Mouse (Mus musculus) embryonic facial prominence, embryonic 12.5 days (tissue): ENCODE results near the gene Cyb561d2. TPM values are rescaled to one million over a fixed set of nuclear protein-coding genes. Genes with fewer than 3 reads are reported as not detected.
A peak's percentile ranks its signal among the peaks of the same experiment; 100 is the strongest.

ENCODE experiments used
- ATAC-seq: fragments of 200-750 bp; cut with Nextera tagmentation; 2 replicates; pipeline ENCODE4 v1.8.0; 2017; ENCODE audit not compliant: insufficient number of reproducible peaks, insufficient read depth, low FRiP score, low TSS enrichment
- H3K27ac ChIP-seq: fragments of 300-500 bp; sonication (generic); 2 replicates; pipeline ENCODE4 v1.5.1; 2016; ENCODE audit warnings: mild to moderate bottlenecking
- H3K27me3 ChIP-seq: fragments of 300-500 bp; sonication (generic); 2 replicates; pipeline ENCODE4 v1.6.1; 2016; ENCODE audit warnings: mild to moderate bottlenecking, moderate library complexity
- H3K36me3 ChIP-seq: fragments of 300-500 bp; sonication (generic); 2 replicates; pipeline ENCODE4 v1.6.1; 2016; ENCODE audit warnings: mild to moderate bottlenecking
- H3K4me1 ChIP-seq: fragments of 300-500 bp; sonication (generic); 2 replicates; pipeline ENCODE4 v1.6.1; 2016
- H3K4me2 ChIP-seq: fragments of 300-500 bp; sonication (generic); replicated peaks from 2 replicates; pipeline ENCODE4 v1.6.1; 2016; ENCODE audit warnings: mild to moderate bottlenecking, moderate library complexity
- H3K4me3 ChIP-seq: fragments of 300-500 bp; sonication (generic); 2 replicates; pipeline ENCODE4 v1.5.1; 2016; ENCODE audit warnings: mild to moderate bottlenecking
- H3K9ac ChIP-seq: fragments of 300-500 bp; sonication (generic); 2 replicates; pipeline ENCODE4 v1.6.1; 2016; ENCODE audit warnings: mild to moderate bottlenecking, moderate library complexity
- H3K9me3 ChIP-seq: fragments of 300-500 bp; sonication (generic); 2 replicates; pipeline ENCODE4 v1.6.1; 2016; ENCODE audit warnings: mild to moderate bottlenecking, moderate library complexity
- WGBS: fragments of 180-500 bp; shearing (Covaris S2); methylation state at CpG from one replicate; pipeline ENCODE4 v1.1.7; 2016; 5-methylcytosine and 5-hydroxymethylcytosine counted together
- polyA plus RNA-seq: library from polyadenylated mRNA; unstranded; fragments of >200 nt; fragmentation: Nextera tagmentation; extraction: Ambion mirVana; gene quantifications from 2 replicates; pipeline ENCODE4 v1.2.1, GENCODE M21; 2016

The Cyb561d2 gene
- polyA plus RNA-seq: 17.2 and 17.7 TPM in 2 replicates

GRCm38 (mm10) chr9:107541474-107542351 lies at the start of gene Cyb561d2, which contains the start of gene Nprl2:
TSS of gene Cyb561d2 (minus strand) at chr9:107542193.
TSS of gene Nprl2 (plus strand) at chr9:107542226.
- Histone ChIP-seq H3K4me1 (peaks cover 25% of the 10 kb centered on the region), H3K27ac (0 out of 2 replicates have a peak within 1 kb of the TSS, but pooled peaks have one; percentile 52), H3K36me3 (peaks cover 48% of the 10 kb centered on the region), H3K9me3 (no peaks in the 10 kb centered on the region), H3K4me2 (peak within 1 kb of the TSS; percentile 80), H3K9ac (peak within 1 kb of the TSS; percentile 58), H3K4me3 (peak within 1 kb of the TSS; percentile 50), H3K27me3 (no peaks in the 10 kb centered on the region)
- WGBS: 2% methylated on average over 46 of the region's 46 CpGs
- peak; percentile 74 for ATAC-seq

GRCm38 (mm10) chr9:107590773-107591060 lies 48.7 kb upstream of the Cyb561d2 start:
- ATAC-seq: no peak
- Histone ChIP-seq H3K9me3 (no peaks in the 10 kb centered on the region), H3K27ac (no peak overlapping the region), H3K4me3 (no peak overlapping the region), H3K9ac (no peak overlapping the region), H3K4me1 (peaks cover 12% of the 10 kb centered on the region), H3K27me3 (no peaks in the 10 kb centered on the region), H3K36me3 (peaks cover 56% of the 10 kb centered on the region), H3K4me2 (no peak overlapping the region)
- WGBS: 94% methylated on average over 6 of the region's 6 CpGs

- Histone ChIP-seq H3K27ac (no peak overlapping the region), H3K36me3 (peaks cover 56% of the 10 kb centered on the region), H3K27me3 (no peaks in the 10 kb centered on the region), H3K9me3 (no peaks in the 10 kb centered on the region), H3K4me1 (peaks cover 12% of the 10 kb centered on the region), H3K4me2 (no peak overlapping the region), H3K9ac (no peak overlapping the region), H3K4me3 (no peak overlapping the region)
- WGBS: 90% methylated on average over 25 of the region's 25 CpGs
- no peak for ATAC-seq
Observed at GRCm38 (mm10) chr9:107590058-107590772, 48.2 kb upstream of the Cyb561d2 start.

- peak overlapping the region; percentile 46; the same call in 1 of the 2 replicates for H3K27ac ChIP-seq
- H3K9me3 ChIP-seq: no peaks in the 10 kb centered on the region
- H3K27me3 ChIP-seq: no peaks in the 10 kb centered on the region
- H3K9ac ChIP-seq: peak overlapping the region; percentile 57
- peaks cover 12% of the 10 kb centered on the region for H3K4me1 ChIP-seq
- ATAC-seq: no peak
- H3K36me3 ChIP-seq: peaks cover 45% of the 10 kb centered on the region
- peak overlapping the region; percentile 73 for H3K4me2 ChIP-seq
- H3K4me3 ChIP-seq: peak overlapping the region; percentile 85
- 5% methylated on average over 33 of the region's 33 CpGs for WGBS
Observed at GRCm38 (mm10) chr9:107587833-107588639, 46.0 kb upstream of the Cyb561d2 start.

GRCm38 (mm10) chr9:107586974-107587832 lies 45.2 kb upstream of the Cyb561d2 start, which contains the start of gene Ifrd2:
TSS of gene Ifrd2 (plus strand) at chr9:107587642.
- H3K4me2 ChIP-seq: peak within 1 kb of the TSS; percentile 73
- 14% methylated on average over 46 of the region's 46 CpGs for WGBS
- H3K4me1 ChIP-seq: peaks cover 14% of the 10 kb centered on the region
- ATAC-seq: peak; percentile 96
- peaks cover 43% of the 10 kb centered on the region for H3K36me3 ChIP-seq
- no peaks in the 10 kb centered on the region for H3K27me3 ChIP-seq
- H3K9me3 ChIP-seq: no peaks in the 10 kb centered on the region
- H3K27ac ChIP-seq: peak within 1 kb of the TSS; percentile 46; the same call in 1 of the 2 replicates
- H3K4me3 ChIP-seq: peak within 1 kb of the TSS; percentile 85
- peak within 1 kb of the TSS; percentile 57 for H3K9ac ChIP-seq

- ATAC-seq: no peak
Observed at GRCm38 (mm10) chr9:107586504-107586903, 44.5 kb upstream of the Cyb561d2 start.

GRCm38 (mm10) chr9:107583174-107583573 lies 41.2 kb upstream of the Cyb561d2 start:
- ATAC-seq: no peak
- Histone ChIP-seq H3K4me1 (peaks cover 25% of the 10 kb centered on the region), H3K27me3 (no peaks in the 10 kb centered on the region), H3K4me2 (no peak overlapping the region), H3K9me3 (no peaks in the 10 kb centered on the region), H3K27ac (no peak overlapping the region), H3K9ac (no peak overlapping the region), H3K4me3 (no peak overlapping the region), H3K36me3 (peaks cover 13% of the 10 kb centered on the region)
- WGBS: 91% methylated on average over 14 of the region's 14 CpGs

More at GRCm38 (mm10) chr9:107586504-107586903, 44.5 kb upstream of the Cyb561d2 start:
- Histone ChIP-seq H3K4me1 (peaks cover 19% of the 10 kb centered on the region), H3K9ac (no peak overlapping the region), H3K4me2 (no peak overlapping the region), H3K36me3 (peaks cover 36% of the 10 kb centered on the region), H3K4me3 (no peak overlapping the region), H3K9me3 (no peaks in the 10 kb centered on the region), H3K27ac (no peak overlapping the region), H3K27me3 (no peaks in the 10 kb centered on the region)
- WGBS: 88% methylated on average over 5 of the region's 5 CpGs

GRCm38 (mm10) chr9:107582509-107583062 lies 40.6 kb upstream of the Cyb561d2 start:
- 90% methylated on average over 7 of the region's 7 CpGs for WGBS
- H3K9ac ChIP-seq: no peak overlapping the region
- H3K9me3 ChIP-seq: no peaks in the 10 kb centered on the region
- no peak overlapping the region for H3K27ac ChIP-seq
- peaks cover 26% of the 10 kb centered on the region for H3K4me1 ChIP-seq
- no peak overlapping the region for H3K4me3 ChIP-seq
- peaks cover 13% of the 10 kb centered on the region for H3K36me3 ChIP-seq
- ATAC-seq: no peak
- H3K4me2 ChIP-seq: no peak overlapping the region
- no peaks in the 10 kb centered on the region for H3K27me3 ChIP-seq

GRCm38 (mm10) chr9:107581584-107581983 lies 39.6 kb upstream of the Cyb561d2 start:
- peak overlapping the region; percentile 58 for H3K4me3 ChIP-seq
- peaks cover 13% of the 10 kb centered on the region for H3K36me3 ChIP-seq
- H3K27ac ChIP-seq: peak overlapping the region; percentile 90
- no peak for ATAC-seq
- H3K9me3 ChIP-seq: no peaks in the 10 kb centered on the region
- 71% methylated on average over 4 of the region's 4 CpGs for WGBS
- H3K4me2 ChIP-seq: peak overlapping the region; percentile 84
- peak overlapping the region; percentile 63 for H3K9ac ChIP-seq
- H3K4me1 ChIP-seq: peaks cover 34% of the 10 kb centered on the region
- no peaks in the 10 kb centered on the region for H3K27me3 ChIP-seq

- 1% methylated on average over 32 of the region's 32 CpGs for WGBS
- no peaks in the 10 kb centered on the region for H3K27me3 ChIP-seq
- H3K9ac ChIP-seq: peak within 1 kb of the TSS; percentile 63
- peak; percentile 53 for ATAC-seq
- peak within 1 kb of the TSS; percentile 90 for H3K27ac ChIP-seq
- no peaks in the 10 kb centered on the region for H3K9me3 ChIP-seq
- H3K36me3 ChIP-seq: peaks cover 13% of the 10 kb centered on the region
- peaks cover 41% of the 10 kb centered on the region for H3K4me1 ChIP-seq
- H3K4me2 ChIP-seq: peak within 1 kb of the TSS; percentile 84
- H3K4me3 ChIP-seq: peak within 1 kb of the TSS; percentile 58
Observed at GRCm38 (mm10) chr9:107580501-107581317, 38.7 kb upstream of the Cyb561d2 start, which contains the start of gene Hyal3. TSS of gene Hyal3 (plus strand) at chr9:107580818.
